Mouse (Mus musculus) gastrocnemius, postnatal 14 days (tissue): Measurements from ENCODE around the gene Cplx2. TPM values are rescaled to one million over a fixed set of nuclear protein-coding genes. Genes with fewer than 3 reads are reported as not detected.
A peak's percentile ranks its signal among the peaks of the same experiment; 100 is the strongest.

ENCODE experiments used
- DNase-seq: peaks from one replicate; pipeline ENCODE4 v3.0.0; 2021; ENCODE audit warnings: mixed read lengths
- intact Hi-C: fragments of 180-260 bp; cut with DNase I; formaldehyde crosslinking; loops from one replicate; pipeline ENCODE4 v1.15.1; 2025; ENCODE audit warnings: low total_unique reads
- total RNA-seq, 2 experiments: library from RNA; stranded (reverse); gene quantifications; 2 replicates each; pipeline ENCODE4 v1.2.3; 2021

Gene Cplx2
- total RNA-seq, 2 experiments from 2014 or later, result 3.7 to 5.1 TPM

GRCm38 (mm10) chr13:54397069-54397468 is 25.9 kb downstream of the Cplx2 start:
- no peak for DNase-seq
- intact Hi-C loops, result no loop called here

DNA sequence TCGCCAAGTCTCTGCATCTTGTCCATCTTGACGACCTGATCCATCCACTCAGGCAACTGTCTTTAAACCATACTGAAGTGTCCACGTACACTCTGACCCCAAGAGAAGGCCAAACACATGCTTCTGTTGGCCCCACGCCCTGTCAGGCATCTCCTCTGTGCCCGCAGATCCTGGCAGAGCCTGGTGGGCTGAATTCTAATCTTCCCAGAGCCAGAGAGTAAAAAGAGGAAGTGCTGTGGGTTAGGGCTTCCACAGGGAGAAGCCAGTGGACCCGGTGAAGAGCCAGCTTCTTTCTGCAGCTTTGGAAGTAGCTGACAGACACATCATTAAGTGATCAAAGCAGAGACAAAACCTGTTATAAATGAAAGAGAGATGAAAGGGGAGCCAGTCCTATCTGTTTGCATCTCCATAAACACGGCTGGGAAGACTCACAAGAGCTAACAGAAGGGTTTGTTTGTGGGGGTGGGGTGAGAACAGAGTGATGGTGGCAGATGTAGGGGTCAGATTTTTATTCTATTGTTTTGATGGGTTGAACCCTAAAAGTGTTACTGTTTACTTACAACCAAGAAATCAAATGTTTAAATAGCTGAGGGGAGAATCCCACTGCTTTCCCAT is 29.5 kb downstream of the Cplx2 start:
- intact Hi-C loops, result no loop called here
- DNase-seq, result peak; percentile 0

- intact Hi-C loops, result no loop called here
- DNase-seq, result no peak
Measured at GRCm38 (mm10) chr13:54401180-54401569, 30.0 kb downstream of the Cplx2 start.

GRCm38 (mm10) chr13:54402346-54402745 is 31.2 kb downstream of the Cplx2 start:
- intact Hi-C loops, result no loop called here
- DNase-seq, result no peak

DNA sequence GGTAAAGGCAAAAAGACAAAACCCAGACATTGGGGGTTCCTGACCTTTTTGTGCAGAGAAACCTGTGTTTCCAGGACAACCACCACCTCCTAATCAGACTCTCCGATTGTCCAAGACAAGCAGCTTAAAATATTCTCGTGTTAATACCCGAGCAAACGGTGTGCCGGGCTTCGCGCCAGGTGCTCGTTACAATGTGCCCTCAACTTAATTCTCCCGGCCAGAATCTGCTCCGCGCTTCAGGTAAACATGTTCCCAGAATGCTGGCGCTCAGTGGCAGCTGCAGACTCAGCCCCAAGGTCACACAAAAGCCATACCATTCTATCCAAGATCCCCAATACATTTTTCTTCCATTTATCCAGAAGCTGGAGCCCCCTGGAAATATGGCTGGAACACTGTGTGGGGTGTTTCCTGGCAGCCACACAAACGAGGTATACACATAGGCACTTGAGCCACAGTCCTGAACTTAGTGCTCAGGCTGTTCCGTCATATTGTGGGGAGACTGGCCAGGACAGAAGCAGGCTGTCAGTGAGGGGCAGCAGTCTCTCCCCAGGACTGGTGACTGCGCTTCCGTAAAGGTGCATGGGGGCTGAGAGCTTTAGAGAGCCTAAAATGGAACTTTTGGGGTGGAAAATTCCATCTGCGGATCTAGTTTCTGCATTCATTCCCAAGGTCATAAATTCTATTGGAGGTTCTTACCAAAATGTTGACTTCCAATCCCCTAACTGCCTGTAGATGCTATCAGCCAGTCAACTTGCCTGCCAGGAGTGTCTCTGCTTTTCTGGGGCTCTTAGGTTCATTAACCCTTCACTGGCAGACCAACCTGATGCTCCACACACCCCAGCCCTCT is 32.3 kb downstream of the Cplx2 start:
- no peak for DNase-seq
- intact Hi-C loops, result no loop called here

DNA sequence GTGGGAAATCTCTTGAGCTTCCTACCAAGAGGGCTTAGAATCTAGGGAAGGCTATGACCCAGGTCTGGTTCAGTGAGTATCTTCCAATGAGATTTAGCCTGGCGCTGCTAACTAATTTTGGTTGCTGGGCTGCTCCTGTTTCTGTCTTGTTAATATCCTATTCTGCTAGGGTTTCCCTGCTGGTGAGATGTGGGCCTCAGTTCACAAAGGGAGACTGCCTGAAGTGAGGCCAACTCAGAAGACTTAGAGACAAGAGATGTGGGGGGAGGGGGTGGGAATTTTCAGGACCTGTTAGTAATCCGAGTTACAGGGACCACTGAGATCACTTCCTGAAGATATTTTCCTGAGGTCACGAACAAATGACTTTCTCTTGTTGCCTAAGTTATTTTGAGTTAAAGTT is 33.1 kb downstream of the Cplx2 start:
- intact Hi-C loops, result no loop called here
- DNase-seq, result no peak

DNA sequence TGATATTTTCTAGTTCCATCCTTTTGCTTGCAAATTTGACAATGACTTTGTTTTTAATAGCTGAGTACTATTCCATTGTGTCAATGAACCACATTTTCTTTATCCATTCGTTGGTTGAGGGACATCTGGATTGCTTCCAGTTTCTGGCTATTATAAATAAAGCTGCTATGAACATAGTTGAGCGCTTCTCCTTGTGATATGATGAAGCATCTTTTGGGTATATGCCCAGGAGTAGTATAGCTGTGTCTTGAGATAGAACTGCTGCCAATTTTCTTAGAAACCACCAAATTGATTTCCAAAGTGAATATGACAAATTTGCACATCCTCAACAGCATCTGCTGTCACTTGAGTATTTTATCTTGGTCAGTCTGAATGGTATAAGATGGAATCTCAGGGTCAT is 34.7 kb downstream of the Cplx2 start:
- intact Hi-C loops, result no loop called here
- no peak for DNase-seq

- no peak for DNase-seq
- intact Hi-C loops, result no loop called here
Measured at GRCm38 (mm10) chr13:54411656-54412055, 40.5 kb downstream of the Cplx2 start.

DNA sequence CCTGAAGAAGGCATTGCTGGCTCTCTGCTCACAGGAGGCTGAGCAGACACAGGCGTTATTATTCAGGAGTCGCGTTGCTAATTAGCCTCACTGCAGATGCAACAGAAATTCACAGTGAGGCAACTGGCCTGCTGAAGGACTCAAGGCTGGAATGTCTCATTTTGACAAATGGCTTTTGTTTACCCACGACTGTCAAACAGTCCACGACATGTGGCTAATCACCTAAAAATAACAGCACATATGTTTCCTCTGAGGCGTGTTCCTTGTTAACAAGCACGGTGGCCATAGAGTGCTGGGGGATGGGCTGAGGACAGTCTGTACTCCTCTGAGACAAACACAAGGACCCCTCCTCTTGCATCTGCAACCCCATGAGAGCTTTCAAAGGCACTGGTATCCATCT is 41.1 kb downstream of the Cplx2 start:
- DNase-seq, result no peak
- intact Hi-C loops, result no loop called here

DNA sequence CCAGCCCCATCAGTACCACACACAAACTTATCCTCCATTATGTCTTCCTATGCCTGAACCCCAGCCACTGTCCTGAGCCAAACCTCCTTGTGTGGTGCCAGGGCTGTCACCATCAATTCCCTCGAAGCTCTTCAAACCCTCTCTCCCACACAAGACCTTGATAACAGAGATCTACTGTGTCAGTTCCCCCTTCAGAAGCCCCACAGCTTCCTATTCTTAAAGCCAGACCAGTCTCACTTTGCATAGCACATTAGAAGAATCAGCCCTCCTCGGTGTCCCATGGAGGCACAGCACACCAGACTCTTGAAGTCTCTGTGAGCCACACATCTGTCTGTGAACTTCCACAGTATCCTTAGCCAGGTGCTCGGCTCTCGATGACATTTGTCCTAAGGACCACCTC is 41.6 kb downstream of the Cplx2 start:
- intact Hi-C loops, result no loop called here
- DNase-seq, result no peak

DNA sequence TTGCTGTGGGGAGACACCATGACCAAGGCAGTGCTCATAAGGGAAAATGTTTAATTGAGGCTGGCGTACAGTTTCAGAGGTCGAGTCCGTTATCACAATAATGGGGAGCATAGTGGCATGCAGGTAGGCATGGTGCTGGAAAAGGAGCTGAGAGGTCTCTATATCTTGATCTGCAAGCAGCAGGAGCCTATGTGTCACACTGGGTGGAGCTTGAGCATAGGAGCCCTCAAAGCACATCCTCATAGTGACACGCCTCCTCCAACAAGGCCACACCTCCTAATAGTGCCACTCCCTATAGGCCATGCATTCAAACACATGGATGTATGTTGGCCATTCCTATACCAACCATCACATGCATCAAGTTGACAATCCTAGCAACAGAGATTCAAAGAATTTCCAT is 43.9 kb downstream of the Cplx2 start:
- no peak for DNase-seq
- intact Hi-C loops, result no loop called here

DNA sequence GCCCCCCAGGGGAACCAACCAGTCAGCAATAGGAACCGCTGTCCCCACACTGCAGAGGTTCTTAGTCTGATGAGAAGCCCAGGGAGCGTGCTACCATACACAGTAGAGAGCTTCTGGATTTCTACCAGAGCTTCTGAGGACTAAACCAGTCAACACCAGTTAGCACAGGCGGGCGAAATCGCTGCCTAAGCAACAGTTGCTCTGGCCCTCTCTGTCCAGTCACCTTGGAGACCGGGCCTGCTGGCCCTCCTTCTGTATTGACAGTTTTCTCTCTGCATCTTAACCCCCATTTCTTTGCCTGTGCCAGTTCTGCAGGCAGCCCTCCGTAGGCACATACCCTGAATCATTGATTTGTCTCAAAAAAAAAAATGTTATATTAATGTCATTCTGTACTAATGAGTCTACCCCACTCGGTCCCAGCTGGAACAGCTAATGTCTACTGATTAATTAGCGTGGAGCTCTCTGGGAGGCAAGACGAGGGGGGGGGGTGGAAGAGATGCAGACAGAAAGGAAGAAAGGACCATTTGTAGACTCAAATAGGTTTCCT is 47.7 kb downstream of the Cplx2 start:
- no peak for DNase-seq
- intact Hi-C loops, result no loop called here

DNA sequence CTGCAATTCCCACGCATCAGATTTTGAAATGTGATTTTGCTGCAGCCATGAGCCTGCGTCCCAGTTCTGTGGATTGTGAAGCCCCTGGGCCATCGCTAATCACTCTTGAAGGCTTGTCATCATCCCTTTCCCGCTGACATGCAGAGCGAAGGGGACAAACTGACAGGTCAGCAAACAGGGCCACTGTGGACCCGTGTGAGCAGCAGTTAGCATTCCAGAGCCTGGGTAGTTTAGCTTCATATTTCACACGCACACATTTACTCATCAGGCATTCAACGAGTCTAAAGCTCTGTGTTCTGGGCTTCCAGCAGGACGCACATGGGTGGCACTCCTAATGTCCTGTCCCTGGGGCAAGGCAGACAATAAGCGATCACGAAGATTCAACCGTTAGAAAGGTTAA is 49.1 kb downstream of the Cplx2 start:
- intact Hi-C loops, result no loop called here
- no peak for DNase-seq

DNA sequence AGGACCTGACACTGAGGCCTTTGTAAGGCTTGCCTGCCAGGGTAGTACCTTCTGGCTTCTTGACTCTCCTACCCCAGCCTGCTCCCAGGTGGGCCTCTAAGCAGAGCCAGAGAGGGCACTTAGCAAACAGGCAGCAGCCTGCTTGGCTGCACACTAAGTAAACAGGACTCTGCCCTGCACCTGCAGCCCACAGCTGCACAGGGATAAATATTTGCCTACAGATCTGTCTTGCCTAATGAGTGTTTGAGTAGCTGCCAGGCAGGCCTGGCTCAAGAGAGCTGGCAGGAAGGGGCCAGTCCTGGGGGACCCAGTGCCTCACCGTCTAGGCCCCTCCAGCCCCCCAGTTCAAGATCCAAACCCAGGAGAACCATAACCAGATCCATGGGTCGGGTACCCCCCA is 54.1 kb downstream of the Cplx2 start:
- no peak for DNase-seq

DNA sequence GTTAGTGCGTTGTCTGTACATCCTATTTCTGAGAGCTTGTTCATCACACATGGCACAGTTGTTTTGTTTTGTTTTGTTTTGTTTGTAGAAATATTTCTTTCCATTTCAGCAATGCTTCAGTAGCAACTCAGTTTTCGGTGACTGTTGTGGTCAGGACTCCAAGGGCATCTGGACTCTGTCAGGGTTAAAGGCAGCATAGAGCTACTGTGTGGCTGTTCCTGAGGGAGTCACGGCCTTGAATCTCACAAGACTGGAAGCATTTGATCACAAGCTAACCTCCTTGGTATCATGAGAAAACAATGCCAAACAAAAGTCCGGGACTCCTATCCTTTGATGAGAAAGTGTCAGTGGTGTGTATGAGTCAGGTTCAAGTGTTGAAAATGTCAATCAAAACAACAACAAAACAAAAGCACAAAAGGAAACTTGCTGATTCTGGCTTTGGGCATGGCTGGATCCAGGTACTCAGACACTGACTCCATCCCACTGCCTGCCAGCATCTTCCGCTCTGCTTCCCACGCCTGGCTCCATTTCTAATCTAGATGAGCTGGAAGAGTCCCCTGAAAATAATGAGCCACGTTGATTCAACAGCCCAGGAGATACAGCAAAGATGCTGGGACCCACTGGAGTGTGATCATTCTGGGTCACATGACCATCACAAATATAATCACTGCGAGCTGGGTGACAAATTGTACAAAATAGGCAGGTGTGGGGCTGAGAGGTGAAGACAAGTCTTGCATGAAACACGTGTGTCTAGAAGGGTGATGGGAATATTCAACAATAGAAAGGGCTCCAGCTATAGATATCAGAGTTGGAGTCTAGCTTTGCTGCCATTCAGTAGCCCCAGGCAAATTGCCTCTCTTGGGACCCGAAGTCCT is 55.9 kb downstream of the Cplx2 start:
- intact Hi-C loops, result no loop called here
- DNase-seq, result no peak

More for the DNA sequence above, 54.1 kb downstream of the Cplx2 start:
- intact Hi-C loops, result no loop called here

- no peak for DNase-seq
- intact Hi-C loops, result no loop called here
Measured at GRCm38 (mm10) chr13:54428771-54429170, 57.6 kb downstream of the Cplx2 start.

- no peak for DNase-seq
- intact Hi-C loops, result no loop called here
Measured at GRCm38 (mm10) chr13:54430051-54430450, 58.9 kb downstream of the Cplx2 start.

DNA sequence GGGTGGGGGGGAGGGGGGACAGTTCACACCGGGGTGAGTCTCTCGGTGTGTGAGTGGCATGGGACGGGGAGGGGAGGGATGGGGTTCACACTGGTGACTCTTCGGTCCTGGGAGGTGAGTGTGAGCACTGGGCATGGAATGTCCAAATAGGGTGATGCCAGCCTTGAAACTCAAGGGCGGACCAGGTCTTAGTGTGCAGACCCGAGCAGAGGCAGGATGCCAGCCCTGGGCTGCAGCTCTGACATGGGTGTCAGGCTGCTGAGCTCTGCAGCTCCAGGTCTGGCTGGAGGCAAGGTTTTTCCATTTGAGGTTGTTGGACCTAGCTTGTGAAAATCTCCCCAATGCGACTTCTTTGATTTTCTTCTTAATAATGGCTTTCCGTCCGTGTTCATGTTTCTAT is 60.0 kb downstream of the Cplx2 start:
- DNase-seq, result no peak
- intact Hi-C loops, result no loop called here
